Mouse (Mus musculus): ENCODE measurements at regions not wholly inside any gene's neighbourhood (a gene's known extent, or its start where the extent isn't known, plus 50 kb on each side); places are given as distances from the start of the nearest gene placed in this dataset.
A peak's percentile ranks its signal among the peaks of the same experiment; 100 is the strongest.
"Not testable (repeated sequence)": the region's sequence is repeated elsewhere in the genome, so short reads cannot be mapped to it uniquely, and the experiment has no call there.

GRCm38 (mm10) chr4:10434438-10434837, 439.9 kb upstream of the 2610301B20Rik start:
- Histone ChIP-seq H3K4me2 (ENCODE audit: insufficient read depth, low read depth, poor library complexity, severe bottlenecking) (no peak overlapping the region), H3K27me3 (replicated peaks) (no peaks in the 10 kb centered on the region), H3K9me3 (replicated peaks; ENCODE audit: low read length) (no peaks in the 10 kb centered on the region), H3K4me1 (ENCODE audit: control insufficient read depth in 1 of 2, insufficient read depth in 2 of 2) (peaks cover 3 to 6% of the 10 kb centered on the region in 2 experiments; a peak in 1 of 4 replicates), H3K9ac (ENCODE audit: insufficient read depth, low read depth) (no peak overlapping the region), H3K36me3 (replicated peaks in 1 of 2; ENCODE audit: control insufficient read depth in 1 of 2, insufficient read depth in 1 of 2, low read length in 1 of 2) (no peaks in the 10 kb centered on the region), H3K79me2 (replicated peaks; ENCODE audit: control insufficient read depth, extremely low read depth, insufficient read depth, poor library complexity, severe bottlenecking) (no peaks in the 10 kb centered on the region), H3K4me3 (replicated peaks in 1 of 3; ENCODE audit: low read depth in 2 of 3, low read length in 2 of 3, poor library complexity in 1 of 3) (no peak overlapping the region), H3K27ac (ENCODE audit: insufficient read depth, low read depth) (no peak overlapping the region)
- TF ChIP-seq TBP (conservative IDR thresholded peaks at IDR 0.05; ENCODE audit: low read depth, low read length), result no peak
- TF ChIP-seq UBTF (IDR thresholded peaks at IDR 0.05; ENCODE audit: low read depth, low read length), result no peak
- no peak for TF ChIP-seq NELFE (IDR thresholded peaks at IDR 0.05; ENCODE audit: low read depth, low read length)
- no peak for TF ChIP-seq MEF2A (IDR thresholded peaks at IDR 0.05; ENCODE audit: borderline replicate concordance, low read depth, low read length)
- no peak for TF ChIP-seq POLR2A (IDR thresholded peaks at IDR 0.05; ENCODE audit: low read depth, low read length)
- no peak for TF ChIP-seq NRF1 (IDR thresholded peaks at IDR 0.05; ENCODE audit: low read depth, low read length)
- TF ChIP-seq USF1 (IDR thresholded peaks at IDR 0.05; ENCODE audit: low read depth, low read length), result no peak
- no peak for TF ChIP-seq POLR2AphosphoS2 (IDR thresholded peaks at IDR 0.05; ENCODE audit: low read depth, low read length)
- no peak for TF ChIP-seq BHLHE40 (IDR thresholded peaks at IDR 0.05; ENCODE audit: low read depth, low read length)
- TF ChIP-seq KAT2A (IDR thresholded peaks at IDR 0.05; ENCODE audit: insufficient replicate concordance, low read length), result no peak
- TF ChIP-seq GABPA (IDR thresholded peaks at IDR 0.05; ENCODE audit: insufficient replicate concordance, low read depth, low read length), result no peak
- TF ChIP-seq CHD2 (IDR thresholded peaks at IDR 0.05; ENCODE audit: low read length), result no peak
- no peak for TF ChIP-seq CHD1 (IDR thresholded peaks at IDR 0.05; ENCODE audit: low read depth, low read length)
- no peak for TF ChIP-seq ZMIZ1 (IDR thresholded peaks at IDR 0.05; ENCODE audit: low read depth, low read length)
- no peak for TF ChIP-seq IRF4 (IDR thresholded peaks at IDR 0.05; ENCODE audit: low read depth, low read length)
- TF ChIP-seq MYC (IDR thresholded peaks at IDR 0.05; ENCODE audit: low read depth, low read length), result no peak
- TF ChIP-seq TCF12 (IDR thresholded peaks at IDR 0.05; ENCODE audit: low read depth, low read length), result no peak
- TF ChIP-seq ZKSCAN1 (IDR thresholded peaks at IDR 0.05; ENCODE audit: borderline replicate concordance, low read depth, low read length), result no peak
- in situ Hi-C loops (cut with MboI; ENCODE audit: low pct_ligation_motif_present, low pct_unique_long_range_greater_than_20kb, low sequenced_read_pairs), result no loop called here
- no peak for DNase-seq (ENCODE audit: extremely low read depth)
- dilution Hi-C loops (cut with MboI; ENCODE audit: extremely low pct_ligation_motif_present, extremely low pct_unique_long_range_greater_than_20kb, low sequenced_read_pairs), result no loop called here

- peak; percentile 35 for DNase-seq (ENCODE audit: extremely low read depth)
- H3K79me2 ChIP-seq (replicated peaks; ENCODE audit: control insufficient read depth, extremely low read depth, insufficient read depth, poor library complexity, severe bottlenecking); H3K27ac ChIP-seq (ENCODE audit: insufficient read depth, low read depth); H3K9ac ChIP-seq (ENCODE audit: insufficient read depth, low read depth); in situ Hi-C loops (cut with MboI; ENCODE audit: low pct_ligation_motif_present, low pct_unique_long_range_greater_than_20kb, low sequenced_read_pairs); H3K36me3 ChIP-seq (replicated peaks in 1 of 2; ENCODE audit: control insufficient read depth in 1 of 2, insufficient read depth in 1 of 2, low read length in 1 of 2); H3K9me3 ChIP-seq (replicated peaks; ENCODE audit: low read length); dilution Hi-C loops (cut with MboI; ENCODE audit: extremely low pct_ligation_motif_present, extremely low pct_unique_long_range_greater_than_20kb, low sequenced_read_pairs); H3K27me3 ChIP-seq (replicated peaks); H3K4me3 ChIP-seq (replicated peaks in 1 of 3; ENCODE audit: low read depth in 2 of 3, low read length in 2 of 3, poor library complexity in 1 of 3): not testable (repeated sequence)
- H3K4me1 ChIP-seq (ENCODE audit: control insufficient read depth in 1 of 2, insufficient read depth in 2 of 2), result peaks cover 11 to 17% of the 10 kb centered on the region in 2 experiments; a peak in 3 of 4 replicates
- TF ChIP-seq IRF4 (IDR thresholded peaks at IDR 0.05; ENCODE audit: low read depth, low read length) (peak; percentile 5; the same call in 1 of the 2 replicates), RCOR1 (conservative IDR thresholded peaks at IDR 0.05; ENCODE audit: low read depth, low read length) (0 out of 2 replicates have a peak, but pooled peaks have one; percentile 5), USF2 (conservative IDR thresholded peaks at IDR 0.05; ENCODE audit: low read depth, low read length) (peak; percentile 25; the same call in 1 of the 2 replicates), TCF12 (IDR thresholded peaks at IDR 0.05; ENCODE audit: low read depth, low read length) (peak; percentile 27; the same call in 1 of the 2 replicates), ETS1 (conservative IDR thresholded peaks at IDR 0.05; ENCODE audit: low read depth, low read length) (peak; percentile 64), CHD2 (IDR thresholded peaks at IDR 0.05; ENCODE audit: low read length) (peak; percentile 48), EP300 (IDR thresholded peaks at IDR 0.05; ENCODE audit: low read length) (peak; percentile 26; the same call in 1 of the 2 replicates), USF1 (IDR thresholded peaks at IDR 0.05; ENCODE audit: low read depth, low read length) (peak; percentile 52), BHLHE40 (IDR thresholded peaks at IDR 0.05; ENCODE audit: low read depth, low read length) (peak; percentile 72)
- peak overlapping the region; percentile 25; the same call in 1 of the 2 replicates for H3K4me2 ChIP-seq (ENCODE audit: insufficient read depth, low read depth, poor library complexity, severe bottlenecking)
These were observed 434.4 kb upstream of the 2610301B20Rik start for GRCm38 (mm10) chr4:10439921-10440320.
